ENCODE assay signal across 8 mouse cellular contexts in genomic region chr5:33218081-33218480, GRCm38 (mm10). TPM values are rescaled to one million over a fixed set of nuclear protein-coding genes. Genes with fewer than 3 reads are reported as not detected.
A peak's percentile ranks its signal among the peaks of the same experiment; 100 is the strongest.
DNase-seq lines count a peak whose midpoint lies in the region; ATAC-seq and TF ChIP-seq lines count a peak whose summit lies in the region.

Spon2 (minus strand) TSS chr5:33218455.

- 0 out of 2 replicates have a peak within 1 kb of the TSS, but pooled peaks have one; percentile 2 for H3K4me3 ChIP-seq in lung, embryonic 14.5 days (ENCODE audit: low read depth, low read length)
- H3K4me3 ChIP-seq in limb, embryonic 12.5 days (replicated peaks) = no peak within 1 kb of the TSS
- H3K4me3 ChIP-seq in hindbrain, embryonic 16.5 days (ENCODE audit: low read length) = no peak within 1 kb of the TSS

- H3K27ac ChIP-seq in lung, embryonic 14.5 days (ENCODE audit: low read depth) = peak within 1 kb of the TSS; percentile 82
- 0 out of 2 replicates have a peak within 1 kb of the TSS, but pooled peaks have one; percentile 19 for H3K27ac ChIP-seq in limb, embryonic 12.5 days
- H3K27ac ChIP-seq in hindbrain, embryonic 16.5 days (ENCODE audit: low read depth, low read length) = no peak within 1 kb of the TSS

- peaks cover 38% of the 10 kb centered on the region for H3K4me1 ChIP-seq in lung, embryonic 14.5 days (ENCODE audit: insufficient read depth)
- peaks cover 35% of the 10 kb centered on the region for H3K4me1 ChIP-seq in limb, embryonic 12.5 days (replicated peaks)
- H3K4me1 ChIP-seq in hindbrain, embryonic 16.5 days (ENCODE audit: control insufficient read depth, insufficient read depth, low read depth, low read length) = 0 out of 2 replicates have a peak, but pooled peaks cover 5% of the 10 kb centered on the region

- 15% methylated on average over 5 of the region's 5 CpGs for WGBS in lung, embryonic 14.5 days
- 32% methylated on average over 5 of the region's 5 CpGs for WGBS in limb, embryonic 12.5 days
- WGBS in hindbrain, embryonic 16.5 days = 19% methylated on average over 5 of the region's 5 CpGs

- no peaks in the 10 kb centered on the region for H3K27me3 ChIP-seq in lung, embryonic 14.5 days (ENCODE audit: insufficient read depth, low read length)
- H3K27me3 ChIP-seq in limb, embryonic 12.5 days = no peaks in the 10 kb centered on the region
- H3K27me3 ChIP-seq in hindbrain, embryonic 16.5 days (replicated peaks; ENCODE audit: control insufficient read depth, insufficient read depth, low read length) = no peaks in the 10 kb centered on the region

- H3K4me2 ChIP-seq in lung, embryonic 14.5 days = peak within 1 kb of the TSS; percentile 47
- no peak within 1 kb of the TSS; the same call in 1 of the 2 replicates for H3K4me2 ChIP-seq in limb, embryonic 12.5 days
- H3K4me2 ChIP-seq in hindbrain, embryonic 16.5 days (ENCODE audit: low read length) = no peak within 1 kb of the TSS

- peak; percentile 52 for ATAC-seq in lung, embryonic 14.5 days (ENCODE audit: insufficient read depth)
- no peak for ATAC-seq in limb, embryonic 12.5 days (ENCODE audit: insufficient number of reproducible peaks, insufficient read depth, low FRiP score, low TSS enrichment, low read depth)
- no peak for ATAC-seq in hindbrain, embryonic 16.5 days

- peak; percentile 60 for DNase-seq in lung, embryonic 14.5 days
- no peak for DNase-seq in lung, postnatal 36 days
- peak; percentile 61 for DNase-seq in embryo, embryonic 9.5 days (ENCODE audit: extremely low spot score)
- peak; percentile 70 for DNase-seq in retina, postnatal 1 day
- no peak for DNase-seq in cerebellum, postnatal 25 days
- DNase-seq in right cerebral cortex, postnatal 36 days (ENCODE audit: low spot score in 2 of 2) = no peak

- no peaks in the 10 kb centered on the region for H3K36me3 ChIP-seq in lung, embryonic 14.5 days (ENCODE audit: insufficient read depth)
- H3K36me3 ChIP-seq in limb, embryonic 12.5 days = no peaks in the 10 kb centered on the region
- H3K36me3 ChIP-seq in hindbrain, embryonic 16.5 days (ENCODE audit: control insufficient read depth, insufficient read depth, low read length) = no peaks in the 10 kb centered on the region

- no peaks in the 10 kb centered on the region for H3K9me3 ChIP-seq in lung, embryonic 14.5 days (ENCODE audit: low read depth, low read length)
- H3K9me3 ChIP-seq in limb, embryonic 12.5 days = no peaks in the 10 kb centered on the region
- no peaks in the 10 kb centered on the region for H3K9me3 ChIP-seq in hindbrain, embryonic 16.5 days (ENCODE audit: control insufficient read depth, low read length)

- H3K9ac ChIP-seq in lung, embryonic 14.5 days = peak within 1 kb of the TSS; percentile 46; the same call in 1 of the 2 replicates
- H3K9ac ChIP-seq in limb, embryonic 12.5 days (replicated peaks) = no peak within 1 kb of the TSS
- H3K9ac ChIP-seq in hindbrain, embryonic 16.5 days (ENCODE audit: low read depth, low read length) = no peak within 1 kb of the TSS

- TF ChIP-seq CTCF in lung, embryonic 14.5 days (IDR thresholded peaks at IDR 0.05; ENCODE audit: low read depth) = no peak

RNA-seq across cellular contexts. Expression of gene Spon2, which starts in this region (rescaled TPM):
- 10.5 and 12.1 TPM in 2 replicates for polyA plus RNA-seq in lung, embryonic 14.5 days (2014; fragmentation: Nextera tagmentation; extraction: Ambion mirVana)
- 1.4 and 2.4 TPM in 2 replicates for polyA plus RNA-seq in limb, embryonic 12.5 days (2016; fragmentation: Nextera tagmentation; extraction: Ambion mirVana)
- 4.7 and 6.2 TPM in 2 replicates for polyA plus RNA-seq in hindbrain, embryonic 16.5 days (2015; fragmentation: Nextera tagmentation; extraction: Ambion mirVana)

Comparison
In these comparisons a context has a peak if more than half of its experiments do, and no peak if none do; other contexts are left out.
1. DNase-seq: peak in lung, embryonic 14.5 days (single experiment), embryo, embryonic 9.5 days (single experiment) and retina, postnatal 1 day (single experiment); none in lung, postnatal 36 days (single experiment), cerebellum, postnatal 25 days (0 of 2) and right cerebral cortex, postnatal 36 days (0 of 2).